Mouse (Mus musculus) kidney, adult 2 months (tissue): ENCODE data around the gene Ccdc40. TPM values are rescaled to one million over a fixed set of nuclear protein-coding genes. Genes with fewer than 3 reads are reported as not detected.
A peak's percentile ranks its signal among the peaks of the same experiment; 100 is the strongest.

Experiments
- DNase-seq: peaks from one replicate; pipeline ENCODE4 v3.0.0; 2021
- H3K27ac ChIP-seq: fragments of 200-500 bp; 2 replicates; pipeline ENCODE4 v1.5.1; 2012; ENCODE audit warnings: low read depth, low read length, control low read depth, inconsistent platforms; ENCODE audit not compliant: insufficient read depth
- H3K27me3 ChIP-seq: fragments of 200-500 bp; replicated peaks from 2 replicates; pipeline ENCODE4 v1.6.1; 2012; ENCODE audit warnings: mild to moderate bottlenecking, moderate library complexity, low read length, inconsistent platforms; ENCODE audit not compliant: control insufficient read depth, insufficient read depth
- H3K36me3 ChIP-seq: fragments of 200-500 bp; 2 replicates; pipeline ENCODE4 v1.6.1; 2012; ENCODE audit warnings: mild to moderate bottlenecking, moderate library complexity, low read length, inconsistent platforms; ENCODE audit not compliant: control insufficient read depth, insufficient read depth
- H3K4me1 ChIP-seq: fragments of 200-500 bp; 2 replicates; pipeline ENCODE4 v1.6.1; 2011; ENCODE audit warnings: low read length; ENCODE audit not compliant: control insufficient read depth, insufficient read depth
- H3K4me3 ChIP-seq: fragments of 200-500 bp; 2 replicates; pipeline ENCODE4 v1.5.1; 2011; ENCODE audit warnings: mild to moderate bottlenecking, low read depth, low read length, control low read depth; ENCODE audit not compliant: insufficient read depth
- CTCF ChIP-seq: fragments of 200-500 bp; conservative IDR thresholded peaks from 2 replicates; pipeline ENCODE4 v1.5.1; 2011; ENCODE audit warnings: low read depth, mild to moderate bottlenecking, control low read depth, low read length, moderate library complexity, mixed read lengths; ENCODE audit not compliant: insufficient read depth, insufficient read length
- POLR2A ChIP-seq: fragments of 200-500 bp; IDR thresholded peaks from one replicate; pipeline ENCODE4 v1.6.1; 2011; ENCODE audit warnings: low read depth, low read length, control low read depth
- WGBS: fragments of 180-500 bp; shearing (Covaris S2); methylation state at CpG from one replicate; pipeline ENCODE4 v1.1.7; 2018; 5-methylcytosine and 5-hydroxymethylcytosine counted together
- polyA plus RNA-seq: library from polyadenylated mRNA; depleted of rRNA; stranded (reverse); fragments of >200 nt; gene quantifications from 2 replicates; pipeline ENCODE4 v1.2.3, GENCODE M21; 2012

The Ccdc40 gene
- polyA plus RNA-seq, 1 experiment = 0.30 TPM

DNA sequence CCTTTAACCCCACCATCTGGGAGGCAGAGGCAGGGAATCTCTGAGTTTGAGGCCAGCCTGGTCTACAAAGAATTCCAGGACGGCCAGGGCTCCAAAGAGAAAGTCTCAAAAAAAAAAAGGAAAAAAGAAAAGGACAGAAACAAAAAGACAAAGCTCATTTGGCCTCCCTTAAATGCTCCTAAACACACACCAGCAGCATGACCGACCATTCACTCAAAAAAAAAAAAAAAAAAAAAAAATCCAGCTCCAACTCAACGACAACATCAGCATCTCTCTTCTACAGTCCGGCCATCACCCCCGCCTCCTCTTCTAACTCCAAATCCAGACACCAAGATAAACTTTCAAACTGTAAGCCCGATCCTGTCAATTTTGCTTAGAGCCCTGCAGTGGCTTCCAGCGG lies 70.5 kb downstream of the Ccdc40 start:
- Histone ChIP-seq H3K4me3 (peak overlapping the region; percentile 98), H3K27me3 (no peaks in the 10 kb centered on the region), H3K27ac (no peak overlapping the region), H3K4me1 (peaks cover 4% of the 10 kb centered on the region; the same call in 1 of the 2 replicates), H3K36me3 (no peaks in the 10 kb centered on the region; the same call in 1 of the 2 replicates)
- DNase-seq = no peak
- 5% methylated on average over 7 of the region's 7 CpGs for WGBS
- TF ChIP-seq POLR2A (no peak), CTCF (no peak)

DNA sequence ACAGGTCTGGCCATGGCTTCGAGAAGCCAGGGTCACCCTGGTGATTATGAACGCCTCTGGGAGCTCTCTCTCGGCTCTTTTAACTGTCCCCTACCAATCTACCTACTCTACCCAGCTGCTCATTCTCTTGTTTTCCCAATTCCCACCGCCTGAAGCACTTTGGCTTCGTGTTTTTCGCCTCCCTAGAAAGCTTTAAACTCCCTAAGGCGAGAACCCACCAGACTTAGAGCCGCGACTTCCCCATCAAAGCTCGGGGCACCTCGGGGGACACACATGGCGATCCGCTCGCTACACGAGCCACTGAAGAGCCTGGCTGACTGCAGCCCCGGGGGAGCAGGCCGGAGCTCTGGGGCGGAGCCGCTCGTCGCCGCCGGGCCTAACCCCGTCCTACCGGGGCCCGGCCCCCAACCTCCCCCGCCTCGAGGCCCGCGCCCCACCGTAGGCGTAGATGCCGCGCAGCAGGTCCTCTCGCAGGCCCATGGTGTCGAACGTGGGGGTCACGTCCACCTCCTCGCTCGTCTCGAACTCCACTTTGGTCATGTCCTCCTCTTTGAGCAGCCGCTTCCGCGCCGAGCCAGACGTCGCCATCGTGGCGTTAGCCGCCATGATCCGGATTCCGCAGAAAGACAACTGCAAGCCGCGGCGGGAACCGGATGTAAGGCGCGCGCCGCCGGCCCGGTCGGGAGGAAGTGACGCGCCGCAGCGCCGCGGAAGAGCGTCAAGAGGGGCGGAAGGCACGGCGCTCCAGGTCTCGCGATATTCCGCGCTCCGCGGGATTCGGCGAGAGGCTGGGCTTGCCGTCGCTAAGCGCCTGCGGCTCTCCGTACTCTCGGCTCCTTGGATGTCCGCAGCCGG lies 71.2 kb downstream of the Ccdc40 start, which contains the start of gene Eif4a3:
Eif4a3 (minus strand) TSS at position 699 of the 855 bp plus-strand sequence.
- TF ChIP-seq CTCF = no peak
- no peak for TF ChIP-seq POLR2A
- Histone ChIP-seq H3K4me1 (peaks cover 4% of the 10 kb centered on the region; the same call in 1 of the 2 replicates), H3K36me3 (no peaks in the 10 kb centered on the region; the same call in 1 of the 2 replicates), H3K4me3 (peak within 1 kb of the TSS; percentile 98), H3K27me3 (no peaks in the 10 kb centered on the region), H3K27ac (peak within 1 kb of the TSS; percentile 84)
- under 1% methylated on average over 89 of the region's 89 CpGs for WGBS
- DNase-seq = peak; percentile 96

DNA sequence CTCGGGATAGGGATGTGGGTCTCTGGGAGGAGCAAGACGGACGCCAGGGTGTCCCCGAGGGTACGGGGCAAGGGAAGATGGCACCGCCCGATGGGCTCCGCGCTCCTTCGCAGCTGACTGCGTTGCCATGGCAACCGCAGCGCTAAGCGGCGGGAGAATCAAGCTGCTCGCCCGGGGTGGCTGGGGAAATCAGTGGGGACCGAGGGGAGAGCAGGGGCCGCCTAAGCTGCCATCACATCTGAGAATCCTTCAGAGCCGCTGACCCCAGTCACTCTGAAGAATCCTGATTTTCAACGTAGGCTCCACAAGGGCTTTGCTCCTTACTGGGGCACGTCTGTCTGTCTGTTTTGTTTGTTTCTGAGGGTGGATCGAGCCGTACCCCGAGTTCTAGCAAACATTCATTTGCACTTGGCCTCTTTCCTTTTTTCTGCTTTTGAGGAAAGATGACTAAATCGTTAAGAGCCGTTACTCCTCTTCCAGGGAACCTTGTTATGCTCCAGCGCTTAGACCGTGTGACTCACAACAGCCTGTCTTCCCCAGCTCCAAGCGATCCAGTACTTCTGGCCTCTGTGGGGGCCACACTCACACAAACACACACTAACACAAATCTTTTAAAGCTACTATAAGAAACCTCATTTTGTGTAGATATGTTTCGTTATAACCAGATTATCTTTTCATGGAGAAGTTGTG lies 72.0 kb downstream of the Ccdc40 start:
- WGBS = 2% methylated on average over 31 of the region's 31 CpGs
- Histone ChIP-seq H3K36me3 (no peaks in the 10 kb centered on the region; the same call in 1 of the 2 replicates), H3K4me3 (peak overlapping the region; percentile 98), H3K4me1 (peaks cover 4% of the 10 kb centered on the region; the same call in 1 of the 2 replicates), H3K27ac (peak overlapping the region; percentile 84), H3K27me3 (no peaks in the 10 kb centered on the region)
- no peak for TF ChIP-seq CTCF
- no peak for TF ChIP-seq POLR2A
- DNase-seq = no peak

DNA sequence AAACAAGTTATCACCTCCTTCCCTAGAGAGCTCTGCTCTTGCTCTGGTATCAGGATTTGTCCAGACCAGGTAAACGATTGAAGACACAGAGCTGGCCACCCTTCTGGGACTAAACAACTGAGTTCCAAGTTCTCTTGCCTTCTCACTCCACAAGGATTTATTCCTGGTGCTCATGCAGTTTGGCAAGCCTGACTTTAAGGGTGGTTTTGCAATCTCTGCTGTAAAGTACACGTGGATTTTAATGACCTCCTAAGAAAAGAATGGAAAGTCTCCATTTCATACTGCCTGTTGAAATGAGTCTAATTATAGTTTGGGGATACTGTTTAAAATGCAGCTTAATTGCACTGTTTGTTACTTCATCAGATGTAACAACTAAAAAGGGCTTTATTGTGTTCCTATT lies 72.6 kb downstream of the Ccdc40 start:
- Histone ChIP-seq H3K27me3 (no peaks in the 10 kb centered on the region), H3K27ac (no peak overlapping the region), H3K4me1 (peaks cover 4% of the 10 kb centered on the region; the same call in 1 of the 2 replicates), H3K4me3 (no peak overlapping the region), H3K36me3 (no peaks in the 10 kb centered on the region; the same call in 1 of the 2 replicates)
- no peak for DNase-seq
- TF ChIP-seq CTCF = no peak
- TF ChIP-seq POLR2A = no peak
- 14% methylated on average over 2 of the region's 2 CpGs for WGBS

DNA sequence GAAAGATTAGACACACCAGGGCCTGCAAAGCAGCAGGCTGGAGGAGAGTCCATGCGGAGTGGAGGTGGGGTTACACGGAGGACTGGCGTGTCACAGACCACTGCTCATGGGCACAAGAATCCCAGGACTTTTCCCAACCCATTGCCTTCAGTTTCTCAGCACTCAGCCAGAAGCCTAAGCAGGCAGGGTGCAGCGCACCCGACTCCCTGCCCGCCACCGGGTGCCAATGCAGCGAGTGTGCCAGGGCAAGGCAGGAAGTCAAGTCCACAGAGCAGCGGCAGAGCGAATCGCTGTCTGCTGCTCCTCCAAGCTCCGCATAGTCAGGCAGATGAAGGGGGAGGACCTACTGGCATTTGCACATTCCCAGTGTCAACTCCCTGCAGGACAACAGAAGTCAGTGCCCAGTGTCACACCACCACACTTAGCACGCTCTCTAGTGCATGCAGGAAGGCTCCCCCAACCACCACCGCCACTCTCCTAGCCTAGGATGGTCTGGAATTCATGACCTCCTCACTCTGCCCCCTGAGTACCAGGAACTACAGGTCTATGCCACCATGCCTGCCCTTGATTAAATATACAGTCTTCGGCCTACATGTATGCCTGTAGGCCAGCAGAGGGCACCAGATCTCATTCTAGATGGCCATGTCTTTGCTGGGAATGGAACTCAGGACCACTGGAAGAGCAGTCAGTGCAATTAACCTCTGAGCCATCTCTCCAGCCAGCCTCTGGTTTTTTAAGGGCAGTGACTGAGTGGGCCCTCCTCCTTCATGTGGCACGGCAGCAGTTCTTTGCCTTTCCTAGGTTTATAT lies 76.7 kb downstream of the Ccdc40 start:
- no peak overlapping the region for H3K27ac ChIP-seq
- no peaks in the 10 kb centered on the region for H3K36me3 ChIP-seq
- TF ChIP-seq CTCF = peak; percentile 82
- no peak for TF ChIP-seq POLR2A
- 32% methylated on average over 16 of the region's 16 CpGs for WGBS
- no peaks in the 10 kb centered on the region; the same call in 1 of the 2 replicates for H3K4me1 ChIP-seq
- DNase-seq = peak; percentile 48
- no peak overlapping the region for H3K4me3 ChIP-seq
- no peaks in the 10 kb centered on the region for H3K27me3 ChIP-seq

DNA sequence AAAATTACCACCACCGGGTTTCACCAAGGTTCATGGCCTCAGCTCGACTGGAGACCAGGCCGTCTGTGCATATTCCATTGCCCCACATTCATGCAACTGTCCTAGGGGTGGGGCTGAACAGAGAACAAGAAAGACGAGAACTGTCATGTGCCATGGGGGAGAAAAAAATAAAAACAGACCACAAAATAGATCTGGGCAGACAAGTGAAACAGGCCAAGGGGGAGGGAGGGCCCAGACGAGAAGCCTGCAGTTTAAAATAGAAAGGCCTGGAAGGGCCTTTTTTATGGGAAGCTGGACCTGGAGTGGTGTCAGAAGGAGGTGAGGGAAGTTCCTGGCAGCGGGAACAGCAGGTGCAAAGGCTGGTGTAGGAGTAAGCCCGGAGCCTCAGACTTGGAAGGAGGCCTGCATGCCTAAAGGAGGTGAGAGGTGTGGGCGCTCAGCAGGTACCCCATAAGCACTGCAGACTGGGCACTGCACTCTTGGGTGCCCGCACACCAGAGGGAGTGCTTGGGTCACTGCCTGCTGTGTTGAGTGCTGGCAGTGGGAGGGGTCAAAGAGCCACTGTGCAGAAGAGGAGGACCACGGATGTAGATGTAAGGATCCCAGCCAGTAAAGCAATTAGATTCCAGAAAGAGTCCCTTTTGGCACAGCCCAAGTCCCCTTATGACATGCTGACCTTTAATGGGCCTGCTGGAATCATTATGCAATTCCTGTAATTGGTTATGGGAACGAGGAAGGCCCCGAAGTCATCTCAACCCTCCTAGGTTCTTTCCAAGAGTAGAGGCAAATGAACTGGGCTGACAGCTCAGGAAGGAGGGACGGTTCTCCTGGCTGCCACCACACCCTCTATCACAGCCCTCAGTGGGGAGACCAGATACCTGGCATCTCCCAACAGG lies 78.6 kb downstream of the Ccdc40 start:
- Histone ChIP-seq H3K4me1 (no peaks in the 10 kb centered on the region), H3K27ac (no peak overlapping the region), H3K27me3 (no peaks in the 10 kb centered on the region), H3K4me3 (no peak overlapping the region), H3K36me3 (no peaks in the 10 kb centered on the region)
- TF ChIP-seq CTCF (no peak), POLR2A (no peak)
- 65% methylated on average over 13 of the region's 13 CpGs for WGBS
- peak; percentile 35 for DNase-seq
